Mouse (Mus musculus) cortical plate, adult 2 months (tissue): ENCODE data around the gene Actl7b. TPM values are rescaled to one million over a fixed set of nuclear protein-coding genes. Genes with fewer than 3 reads are reported as not detected.
A peak's percentile ranks its signal among the peaks of the same experiment; 100 is the strongest.

Source experiments
- H3K27ac ChIP-seq: fragments of 200-500 bp; 2 replicates; pipeline ENCODE4 v1.5.1; 2012; ENCODE audit warnings: low read length, control low read depth, inconsistent platforms; ENCODE audit not compliant: insufficient read depth
- H3K4me1 ChIP-seq: fragments of 200-500 bp; 2 replicates; pipeline ENCODE4 v1.6.1; 2011; ENCODE audit warnings: low read length; ENCODE audit not compliant: control insufficient read depth, insufficient read depth
- H3K4me3 ChIP-seq: fragments of 200-500 bp; 2 replicates; pipeline ENCODE4 v1.5.1; 2011; ENCODE audit warnings: mild to moderate bottlenecking, low read length, control low read depth; ENCODE audit not compliant: insufficient read depth
- CTCF ChIP-seq: fragments of 200-500 bp; IDR thresholded peaks from 2 replicates; pipeline ENCODE4 v1.5.1; 2011; ENCODE audit warnings: mild to moderate bottlenecking, control low read depth, low read length; ENCODE audit not compliant: insufficient read depth; ENCODE audit errors: extremely low read depth
- POLR2A ChIP-seq: fragments of 200-500 bp; IDR thresholded peaks from 2 replicates; pipeline ENCODE4 v1.6.1; 2011; ENCODE audit warnings: mild to moderate bottlenecking, low read length, control low read depth; ENCODE audit not compliant: insufficient read depth; ENCODE audit errors: extremely low read depth
- polyA plus RNA-seq: library from polyadenylated mRNA; depleted of rRNA; stranded (reverse); fragments of >200 nt; gene quantifications from 2 replicates; pipeline ENCODE4 v1.2.3, GENCODE M21; 2012

Gene Actl7b
- polyA plus RNA-seq, 1 experiment = 0.17 TPM

- H3K4me3 ChIP-seq = no peak overlapping the region
- no peak overlapping the region for H3K27ac ChIP-seq
- TF ChIP-seq POLR2A = no peak
- TF ChIP-seq CTCF = no peak
- no peaks in the 10 kb centered on the region for H3K4me1 ChIP-seq
Observed at GRCm38 (mm10) chr4:56742698-56743097, 1.5 kb upstream of the Actl7b start.

GRCm38 (mm10) chr4:56740611-56741010 lies 632 bp downstream of the Actl7b start:
- H3K4me3 ChIP-seq = no peak overlapping the region
- TF ChIP-seq POLR2A (no peak), CTCF (no peak)
- no peak overlapping the region for H3K27ac ChIP-seq
- H3K4me1 ChIP-seq = no peaks in the 10 kb centered on the region

- H3K27ac ChIP-seq = no peak within 1 kb of the TSS
Observed at GRCm38 (mm10) chr4:56740020-56740485, 1.2 kb downstream of the Actl7b start, which contains the start of gene Gm26657. Gm26657 (plus strand) TSS chr4:56740070.

GRCm38 (mm10) chr4:56725839-56726238 lies 15.4 kb downstream of the Actl7b start:
- H3K4me3 ChIP-seq = no peak overlapping the region
- H3K4me1 ChIP-seq = no peaks in the 10 kb centered on the region
- TF ChIP-seq POLR2A (no peak), CTCF (peak; percentile 42)
- H3K27ac ChIP-seq = no peak overlapping the region

More at GRCm38 (mm10) chr4:56740020-56740485, 1.2 kb downstream of the Actl7b start, which contains the start of gene Gm26657:
- TF ChIP-seq POLR2A = no peak
- no peak for TF ChIP-seq CTCF
- H3K4me1 ChIP-seq = no peaks in the 10 kb centered on the region
- H3K4me3 ChIP-seq = no peak within 1 kb of the TSS

- TF ChIP-seq POLR2A = no peak
- no peak for TF ChIP-seq CTCF
- H3K4me3 ChIP-seq = no peak overlapping the region
- H3K27ac ChIP-seq = no peak overlapping the region
- peaks cover 2% of the 10 kb centered on the region; the same call in 1 of the 2 replicates for H3K4me1 ChIP-seq
Observed at GRCm38 (mm10) chr4:56723237-56723636, 18.0 kb downstream of the Actl7b start.

GRCm38 (mm10) chr4:56722346-56722745 lies 18.9 kb downstream of the Actl7b start:
- no peak overlapping the region for H3K4me3 ChIP-seq
- TF ChIP-seq POLR2A (no peak), CTCF (no peak)

GRCm38 (mm10) chr4:56721469-56721868 lies 19.8 kb downstream of the Actl7b start:
- TF ChIP-seq POLR2A (no peak), CTCF (peak; percentile 49)
- peaks cover 2% of the 10 kb centered on the region; the same call in 1 of the 2 replicates for H3K4me1 ChIP-seq
- no peak overlapping the region for H3K4me3 ChIP-seq
- no peak overlapping the region for H3K27ac ChIP-seq

More at GRCm38 (mm10) chr4:56722346-56722745, 18.9 kb downstream of the Actl7b start:
- Histone ChIP-seq H3K4me1 (peaks cover 2% of the 10 kb centered on the region; the same call in 1 of the 2 replicates), H3K27ac (no peak overlapping the region)

- Histone ChIP-seq H3K4me3 (no peak overlapping the region), H3K27ac (no peak overlapping the region), H3K4me1 (peaks cover 2% of the 10 kb centered on the region; the same call in 1 of the 2 replicates)
- TF ChIP-seq CTCF (no peak), POLR2A (no peak)
Observed at GRCm38 (mm10) chr4:56720403-56720802, 20.8 kb downstream of the Actl7b start.

GRCm38 (mm10) chr4:56719456-56719855 lies 21.8 kb downstream of the Actl7b start:
- peaks cover 2% of the 10 kb centered on the region; the same call in 1 of the 2 replicates for H3K4me1 ChIP-seq

More at GRCm38 (mm10) chr4:56719456-56719855, 21.8 kb downstream of the Actl7b start:
- no peak overlapping the region for H3K27ac ChIP-seq
- no peak overlapping the region for H3K4me3 ChIP-seq
- no peak for TF ChIP-seq CTCF
- no peak for TF ChIP-seq POLR2A
